Mouse (Mus musculus): ENCODE measurements at regions not wholly inside any gene's neighbourhood (a gene's known extent, or its start where the extent isn't known, plus 50 kb on each side); places are given as distances from the start of the nearest gene placed in this dataset.

DNA sequence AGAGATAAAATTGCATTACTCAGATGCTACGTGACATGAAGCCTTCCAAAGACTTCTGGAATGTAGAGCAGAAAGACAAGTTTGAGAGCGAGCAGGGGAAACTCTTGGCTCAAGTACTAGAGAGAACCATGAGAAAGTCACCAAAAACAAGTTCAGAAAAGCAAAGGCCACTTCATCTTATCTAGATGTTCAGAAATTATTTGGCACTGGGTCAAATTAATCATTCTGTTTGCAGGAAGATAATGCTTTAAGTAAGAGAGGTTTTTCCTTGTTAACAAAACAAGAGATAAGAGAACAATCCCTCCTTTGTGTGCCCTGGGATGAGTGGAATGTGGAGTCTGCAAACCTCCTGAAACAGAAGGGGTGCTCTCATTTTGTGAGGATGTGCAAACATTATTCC, 565.6 kb upstream of the C030005K15Rik start:
- in situ Hi-C loops (cut with MboI, MseI), result loop anchor here (10.0 kb wide), 1 partner anchor 157 kb away; no protein-coding TSS in a partner anchor

DNA sequence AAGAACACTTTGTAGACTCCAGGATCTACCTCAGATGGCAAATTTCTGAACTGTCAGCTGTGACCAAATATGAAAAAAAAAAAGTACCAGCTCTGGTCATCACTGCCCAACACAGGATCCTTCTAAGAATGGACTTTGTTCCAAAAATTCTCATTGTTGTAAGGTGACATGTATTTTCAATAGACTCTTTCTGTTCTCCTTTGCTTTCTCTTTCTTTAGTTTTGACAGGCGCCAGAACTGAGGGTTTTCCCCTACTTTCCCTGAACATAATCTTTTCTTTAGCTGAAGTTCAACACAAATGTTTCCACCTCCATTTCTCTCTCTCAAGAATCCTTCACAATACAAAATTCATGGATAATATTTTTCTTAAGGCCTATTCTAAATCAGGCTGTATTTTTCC, 579.1 kb upstream of the C030005K15Rik start:
- in situ Hi-C loops (cut with MboI, MseI), result no loop called here

DNA sequence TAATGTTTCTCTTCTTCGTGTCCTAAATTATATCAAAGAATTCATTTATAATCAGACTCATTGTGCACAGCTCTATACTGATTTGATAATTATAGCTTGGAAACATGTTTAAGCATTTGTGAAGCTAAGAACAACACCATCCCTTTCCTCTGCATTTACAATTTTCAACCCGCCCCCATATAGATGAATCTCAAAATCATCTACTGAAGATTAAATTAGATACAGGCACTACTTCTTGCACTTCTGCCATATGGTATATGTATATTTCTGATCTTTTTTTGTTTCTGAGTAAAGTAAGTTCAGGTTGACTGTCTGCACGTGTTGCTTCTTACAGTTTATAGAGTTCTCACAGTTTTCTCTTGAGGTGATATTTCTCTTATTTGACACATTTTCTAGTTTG, 583.1 kb upstream of the C030005K15Rik start:
- in situ Hi-C loops (cut with MboI, MseI), result no loop called here

DNA sequence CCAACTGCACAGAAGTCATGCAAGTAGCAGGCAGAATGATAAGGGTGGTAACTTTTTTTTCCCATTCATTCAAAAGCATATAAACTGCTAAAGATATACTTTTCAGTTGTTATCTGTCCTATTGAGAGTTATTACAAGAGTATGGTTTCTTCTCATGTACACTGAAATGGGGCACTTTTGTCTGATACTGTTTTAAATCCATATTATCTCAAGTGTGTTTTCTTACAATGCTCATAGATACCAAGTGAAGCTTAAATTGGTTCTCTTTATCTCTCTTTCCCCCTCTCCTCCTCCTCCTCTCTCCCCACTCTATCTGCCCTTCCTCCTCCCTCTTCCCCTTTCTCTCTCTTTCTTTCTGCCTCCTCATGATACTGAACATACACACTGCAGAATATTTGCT, 584.8 kb upstream of the C030005K15Rik start:
- in situ Hi-C loops (cut with MboI, MseI), result no loop called here

DNA sequence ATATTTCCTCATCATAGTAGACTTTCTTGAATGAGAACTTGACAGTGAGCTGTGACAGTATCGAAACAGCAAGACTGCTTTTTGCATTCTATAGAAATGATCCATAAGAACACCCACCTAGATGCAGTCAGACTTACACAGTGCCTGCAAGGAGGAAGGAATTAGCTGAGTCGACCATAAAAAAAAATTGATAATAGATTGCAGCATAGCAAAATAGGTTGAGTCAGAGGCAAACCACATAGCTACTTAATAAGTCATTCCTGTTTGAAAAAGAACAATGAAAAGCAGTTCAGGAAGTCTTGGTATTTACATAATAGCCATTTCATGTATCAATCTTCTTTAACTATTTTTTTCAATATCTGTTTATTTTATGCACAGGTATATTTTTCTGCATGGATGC, 591.9 kb upstream of the C030005K15Rik start:
- in situ Hi-C loops (cut with MboI, MseI), result no loop called here

DNA sequence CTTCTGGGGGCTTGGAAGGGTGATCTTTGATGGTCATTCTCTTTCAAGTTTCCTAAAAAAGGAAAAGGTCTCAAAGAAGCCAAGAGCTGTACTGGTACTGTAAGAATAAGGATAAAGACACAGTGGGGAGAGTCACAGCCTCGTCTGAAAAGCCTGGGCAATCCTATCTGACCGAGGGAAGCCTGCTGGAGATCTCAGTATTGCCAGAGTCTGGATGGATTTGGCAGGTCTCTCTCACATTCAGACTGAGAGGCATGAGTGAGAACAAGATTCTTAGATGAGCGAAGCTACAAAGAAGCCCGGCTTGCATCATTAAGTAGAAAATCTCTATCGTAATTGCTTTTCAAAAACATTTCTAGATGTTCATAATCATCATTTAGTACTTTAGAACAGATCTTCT, 590.4 kb upstream of the Atp2b1 start:
- in situ Hi-C loops (cut with MboI, MseI), result no loop called here

DNA sequence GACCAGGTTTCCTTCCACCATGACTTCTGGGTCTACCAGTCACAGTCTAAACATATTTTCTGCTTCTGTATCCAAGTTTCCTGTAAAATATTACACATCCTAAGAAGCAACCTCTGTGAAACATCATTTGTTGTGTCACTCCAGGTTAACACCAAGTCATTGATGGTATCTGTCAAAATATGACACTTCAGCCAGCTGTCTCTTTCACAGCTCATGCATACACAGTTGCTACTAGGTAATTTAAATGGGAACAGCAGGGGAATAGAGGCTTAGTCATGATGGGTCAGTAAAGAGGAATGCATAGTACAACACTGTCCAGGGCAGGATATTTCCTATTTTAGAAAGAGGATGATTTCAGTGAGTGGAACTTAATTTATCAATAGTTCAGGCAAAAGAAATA, 589.6 kb upstream of the Atp2b1 start:
- in situ Hi-C loops (cut with MboI, MseI), result no loop called here

DNA sequence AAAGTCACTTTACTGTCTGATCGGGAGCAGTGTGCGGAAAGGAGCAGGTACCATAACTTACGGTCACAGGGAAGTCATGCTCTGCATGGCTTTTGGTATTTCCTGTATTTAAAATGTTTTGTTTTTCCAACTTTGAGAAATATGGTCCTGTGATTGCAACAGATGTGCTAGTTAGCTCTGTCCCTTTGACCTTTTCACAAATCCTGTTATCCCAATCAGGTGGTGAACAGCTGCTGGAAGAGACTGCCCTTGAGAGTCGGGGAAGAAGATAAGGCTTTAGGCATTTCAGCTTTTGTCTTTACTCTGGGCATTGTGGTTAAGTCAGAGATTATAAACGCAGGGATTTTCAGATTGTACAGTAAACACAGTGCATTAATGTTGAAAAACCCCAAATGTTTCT, 588.5 kb upstream of the Atp2b1 start:
- in situ Hi-C loops (cut with MboI, MseI), result no loop called here

DNA sequence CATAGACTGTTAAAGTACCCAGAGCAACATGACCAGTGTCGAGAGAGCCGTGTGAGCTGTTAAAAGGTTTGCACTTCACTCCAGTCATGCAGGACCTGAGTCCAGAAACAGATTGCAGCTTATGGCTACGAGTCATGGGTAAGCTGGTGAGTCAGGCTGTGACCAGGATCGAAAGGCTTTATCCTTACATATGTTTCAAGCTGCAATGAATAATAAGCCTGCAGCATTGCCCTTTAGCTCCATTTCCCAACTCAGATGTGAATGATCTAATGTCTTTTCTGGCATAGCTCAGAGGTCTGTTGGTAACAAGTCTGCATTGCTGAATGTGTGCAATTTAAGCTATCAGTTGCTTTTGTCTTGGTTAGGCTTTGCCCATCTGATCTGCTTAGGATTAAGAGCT, 581.5 kb upstream of the Atp2b1 start:
- in situ Hi-C loops (cut with MboI, MseI), result no loop called here

DNA sequence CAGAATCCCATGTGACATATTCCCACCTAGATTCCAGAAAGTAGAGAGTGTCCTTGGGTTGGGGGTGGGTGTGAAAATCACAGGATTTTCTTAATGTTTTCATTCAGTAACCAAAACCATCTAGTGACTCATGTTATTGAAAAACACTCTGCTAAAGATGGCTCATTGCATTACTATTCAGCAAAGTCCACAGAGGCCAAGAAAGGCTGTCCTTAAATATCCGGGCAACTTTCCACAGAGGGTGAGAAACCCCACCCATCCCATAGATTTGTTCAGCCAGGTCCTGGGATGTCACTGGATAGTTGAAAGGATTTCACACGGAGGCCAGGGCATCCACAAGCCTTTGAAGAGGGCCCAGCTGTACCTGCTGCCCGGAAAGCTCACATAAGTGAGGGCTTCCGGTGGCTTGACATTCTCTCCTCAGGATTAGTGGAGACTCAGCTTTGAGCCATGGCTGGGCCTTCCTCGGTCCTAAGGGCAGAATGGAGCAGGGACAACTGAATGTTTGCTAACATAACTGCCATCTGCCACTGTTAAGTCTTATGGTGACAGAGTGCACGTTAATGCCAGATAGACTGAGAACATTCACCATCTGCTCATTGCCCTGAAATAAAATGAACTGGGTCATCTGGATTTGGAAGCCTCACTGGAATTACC, 580.7 kb upstream of the Atp2b1 start:
- in situ Hi-C loops (cut with MboI, MseI), result no loop called here

DNA sequence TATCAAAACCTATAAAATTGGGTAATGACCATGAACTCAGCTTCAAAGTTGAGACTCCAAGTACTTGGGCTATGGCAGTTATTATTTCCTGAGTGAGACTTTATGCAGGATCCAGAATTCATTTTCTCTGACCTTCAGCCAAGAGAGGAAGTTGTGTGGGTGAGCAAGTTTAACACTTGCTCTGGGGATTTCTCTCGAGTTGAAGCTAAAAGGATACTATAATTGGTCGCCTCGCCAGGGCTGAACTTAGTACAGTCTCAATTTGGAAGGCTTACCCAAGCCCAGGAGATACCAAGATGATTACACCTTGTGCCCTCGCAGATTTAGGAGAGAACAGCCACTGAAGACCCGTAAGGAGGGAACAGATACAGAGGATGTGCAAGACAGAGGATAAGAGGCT, 570.4 kb upstream of the Atp2b1 start:
- in situ Hi-C loops (cut with MboI, MseI), result no loop called here

DNA sequence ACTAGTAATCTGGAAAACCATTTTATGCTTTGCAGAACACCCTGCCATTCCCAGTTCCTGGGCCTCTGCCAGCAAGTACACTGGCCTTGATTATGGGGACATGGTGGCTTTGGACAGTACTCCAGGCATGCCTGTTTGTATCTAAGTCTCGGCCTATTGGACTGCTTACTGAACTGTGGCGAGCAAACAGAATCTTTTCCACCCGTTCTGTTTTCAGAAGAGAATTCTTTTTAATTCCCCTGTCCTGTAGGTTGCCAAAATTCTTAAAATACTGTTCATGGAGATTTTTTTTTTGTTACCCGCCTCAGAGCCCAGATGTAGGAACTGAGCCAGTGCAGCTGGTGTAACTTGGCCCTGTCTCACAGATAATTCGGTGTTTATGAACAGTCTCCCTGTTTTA, 564.7 kb upstream of the Atp2b1 start:
- in situ Hi-C loops (cut with MboI, MseI), result no loop called here

DNA sequence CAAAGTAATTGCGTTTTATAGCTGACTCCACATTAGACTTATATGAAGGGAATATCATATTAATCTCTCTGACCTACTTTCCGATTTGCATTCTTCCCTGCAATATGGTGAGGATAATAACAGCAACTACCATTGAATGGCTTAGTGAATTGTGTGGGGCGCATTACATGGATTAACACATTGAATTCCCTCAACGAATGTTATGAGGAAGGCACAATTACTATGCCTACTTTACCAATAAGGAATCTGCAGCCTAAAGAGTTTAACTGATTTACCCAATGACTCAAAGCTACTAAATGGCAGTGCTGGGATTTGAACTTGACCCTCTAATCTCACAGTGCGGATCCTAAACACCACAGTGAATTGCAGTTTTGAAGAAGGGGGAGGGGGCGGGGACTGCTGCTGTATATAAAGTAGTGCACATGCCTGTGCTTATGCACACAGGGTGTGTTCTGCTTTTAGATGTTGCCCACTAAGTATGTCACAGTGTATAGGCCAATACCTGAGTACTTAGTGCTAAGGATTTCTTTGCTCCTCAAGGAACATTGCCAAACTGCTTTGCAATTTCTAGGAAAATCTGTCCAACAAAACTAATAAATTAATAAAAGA, 563.8 kb upstream of the Atp2b1 start:
- in situ Hi-C loops (cut with MboI, MseI), result no loop called here

DNA sequence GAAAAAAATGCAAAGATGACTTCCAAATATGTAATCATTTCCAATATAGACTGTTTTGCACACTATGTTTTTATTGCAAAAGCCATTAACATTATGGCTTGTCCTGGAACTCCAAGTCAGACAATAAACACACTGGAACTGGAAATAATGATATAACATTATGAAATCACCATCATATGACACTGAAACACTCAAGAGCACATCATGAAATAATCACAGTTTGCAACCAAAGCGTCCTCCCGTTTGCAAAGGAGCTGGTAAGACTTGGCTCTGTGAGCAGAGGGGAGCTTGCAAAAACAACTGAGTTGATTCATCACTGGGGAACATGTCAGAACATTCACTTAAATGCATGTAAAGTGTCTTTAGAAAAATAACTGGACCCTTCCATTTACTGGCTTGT, 562.1 kb upstream of the Atp2b1 start:
- in situ Hi-C loops (cut with MboI, MseI), result no loop called here

DNA sequence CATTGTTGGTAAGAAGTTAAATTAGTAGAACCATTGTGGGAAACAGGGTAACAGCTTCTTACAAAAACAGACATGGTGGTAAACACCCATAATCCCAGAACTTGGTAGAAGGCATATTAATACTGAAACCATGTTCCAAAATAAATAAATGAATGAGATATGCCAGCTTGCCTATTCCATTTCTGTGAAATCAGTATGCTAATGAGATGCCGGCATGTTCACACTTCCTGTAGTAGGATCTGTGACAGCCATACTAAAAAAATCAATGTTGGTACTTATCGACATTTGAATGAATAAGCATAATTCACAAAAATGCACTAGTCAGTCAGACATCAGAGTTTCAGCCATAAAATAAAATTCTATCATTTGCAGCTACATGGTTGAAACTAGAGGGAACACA, 559.7 kb upstream of the Atp2b1 start:
- in situ Hi-C loops (cut with MboI, MseI), result no loop called here

DNA sequence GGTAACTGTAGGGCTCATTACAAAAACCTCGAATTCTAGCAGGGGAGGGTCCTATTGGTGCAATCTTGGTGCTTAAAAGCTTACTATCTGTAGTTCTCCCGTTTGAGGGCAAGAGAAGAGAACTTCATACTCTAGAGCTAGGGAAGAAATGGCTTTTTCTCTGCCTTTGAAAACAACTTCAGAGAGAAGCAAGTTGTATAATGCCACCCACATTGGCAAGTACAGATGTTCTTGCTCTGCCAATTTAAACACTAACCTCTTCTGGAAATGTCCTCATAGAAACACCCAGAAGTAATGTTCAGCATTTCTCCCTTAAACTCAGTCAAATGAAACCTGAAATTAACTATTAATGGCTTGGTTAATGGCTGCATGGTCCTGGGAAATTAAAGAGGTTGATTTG, 549.6 kb upstream of the Atp2b1 start:
- in situ Hi-C loops (cut with MboI, MseI), result no loop called here

DNA sequence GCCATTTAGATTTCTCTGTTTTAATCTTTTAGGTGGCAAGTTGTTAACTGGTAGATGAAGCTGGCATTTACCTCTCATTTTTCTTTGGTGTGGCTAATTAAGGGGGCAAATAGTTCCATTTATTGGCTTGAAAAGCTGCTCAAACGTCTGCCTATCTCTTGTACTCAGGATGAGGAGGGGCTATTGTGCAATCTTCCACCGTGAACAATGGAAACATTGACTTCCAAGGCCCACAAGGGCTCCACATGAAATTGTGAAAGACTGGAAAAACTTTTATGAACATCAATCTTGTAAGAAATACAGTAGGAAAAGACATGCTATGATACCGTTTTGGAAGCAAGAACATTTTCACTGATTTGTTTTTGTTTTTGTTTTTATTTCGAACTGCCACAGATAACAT, 541.6 kb upstream of the Atp2b1 start:
- in situ Hi-C loops (cut with MboI, MseI), result no loop called here

DNA sequence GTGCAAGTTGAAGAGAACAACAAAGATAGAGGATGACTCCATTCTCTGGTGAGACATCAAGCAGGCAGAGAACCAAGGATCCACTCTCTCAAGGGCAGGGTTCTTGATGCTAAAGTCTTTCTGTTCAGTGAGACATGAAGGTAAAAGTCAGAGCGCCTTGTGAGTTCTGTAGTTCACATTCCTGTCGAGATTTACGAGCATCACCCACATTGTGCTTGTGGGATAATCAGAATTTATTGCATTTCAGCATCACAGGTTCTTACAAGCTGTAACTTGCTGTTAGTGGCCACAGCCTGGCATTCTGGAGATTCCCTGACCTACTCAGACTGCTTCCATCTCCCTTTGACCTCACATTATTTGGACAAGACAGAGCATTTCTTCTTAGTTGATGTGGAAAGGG, 540.9 kb upstream of the Atp2b1 start:
- in situ Hi-C loops (cut with MboI, MseI), result no loop called here

DNA sequence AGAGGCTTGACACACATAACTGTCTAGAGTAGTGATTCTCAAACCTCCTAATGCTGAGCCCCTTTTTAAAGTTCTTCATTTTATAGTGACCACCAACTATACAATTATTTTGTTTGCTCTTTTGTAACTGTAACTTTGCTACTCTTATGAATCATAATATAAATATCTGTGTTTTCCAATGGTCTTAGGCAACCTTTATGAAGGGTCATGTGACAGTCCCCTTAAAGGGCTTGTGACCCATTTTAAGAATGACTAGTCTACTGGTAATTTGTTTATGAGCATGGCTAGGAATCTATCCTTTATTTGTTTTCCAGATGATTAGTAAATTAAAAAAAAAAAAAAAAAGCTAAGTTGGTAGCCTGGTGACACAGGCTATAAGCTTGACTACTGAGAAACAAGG, 539.5 kb upstream of the Atp2b1 start:
- in situ Hi-C loops (cut with MboI, MseI), result no loop called here

DNA sequence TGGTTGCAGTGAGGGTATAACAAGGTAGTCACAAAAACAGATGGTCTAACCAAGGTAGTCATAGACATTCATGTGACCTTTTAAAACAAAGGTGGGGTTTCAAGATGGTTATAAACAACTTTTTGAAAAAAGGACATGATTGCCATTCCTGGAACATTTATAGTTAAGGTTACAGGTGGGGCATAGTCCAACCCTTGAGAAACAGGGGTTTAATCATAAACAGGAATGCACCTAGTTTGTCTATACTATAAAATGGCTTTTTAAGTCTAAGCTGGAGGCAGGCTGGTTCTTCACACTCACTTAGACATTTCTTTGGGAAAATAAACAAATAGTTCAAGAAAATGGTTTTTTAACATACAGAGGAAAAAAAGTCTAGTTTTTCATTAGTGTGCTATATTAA, 525.7 kb upstream of the Atp2b1 start:
- in situ Hi-C loops (cut with MboI, MseI), result loop anchor here (10.0 kb wide), 1 partner anchor 1584 kb away; no protein-coding TSS in a partner anchor

DNA sequence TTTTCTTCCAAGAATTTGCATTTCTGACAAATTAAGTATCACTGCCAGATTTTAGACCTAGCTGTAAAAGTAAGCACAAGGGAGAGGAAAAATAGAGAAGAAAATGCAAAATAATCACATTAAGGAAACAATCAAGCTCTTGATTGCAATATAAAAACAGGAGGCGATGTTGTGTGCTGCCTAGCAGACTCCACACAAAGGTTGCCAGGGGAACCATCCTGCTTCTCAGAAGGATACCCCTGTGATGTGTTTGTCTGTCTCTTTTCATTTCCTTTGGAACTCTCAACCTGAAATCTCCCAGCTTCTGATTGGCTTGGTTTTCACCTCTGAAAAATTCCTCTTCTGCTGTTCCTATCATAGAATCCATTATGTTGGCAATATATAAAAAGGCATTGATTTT, 514.3 kb upstream of the Atp2b1 start:
- in situ Hi-C loops (cut with MboI, MseI), result no loop called here

DNA sequence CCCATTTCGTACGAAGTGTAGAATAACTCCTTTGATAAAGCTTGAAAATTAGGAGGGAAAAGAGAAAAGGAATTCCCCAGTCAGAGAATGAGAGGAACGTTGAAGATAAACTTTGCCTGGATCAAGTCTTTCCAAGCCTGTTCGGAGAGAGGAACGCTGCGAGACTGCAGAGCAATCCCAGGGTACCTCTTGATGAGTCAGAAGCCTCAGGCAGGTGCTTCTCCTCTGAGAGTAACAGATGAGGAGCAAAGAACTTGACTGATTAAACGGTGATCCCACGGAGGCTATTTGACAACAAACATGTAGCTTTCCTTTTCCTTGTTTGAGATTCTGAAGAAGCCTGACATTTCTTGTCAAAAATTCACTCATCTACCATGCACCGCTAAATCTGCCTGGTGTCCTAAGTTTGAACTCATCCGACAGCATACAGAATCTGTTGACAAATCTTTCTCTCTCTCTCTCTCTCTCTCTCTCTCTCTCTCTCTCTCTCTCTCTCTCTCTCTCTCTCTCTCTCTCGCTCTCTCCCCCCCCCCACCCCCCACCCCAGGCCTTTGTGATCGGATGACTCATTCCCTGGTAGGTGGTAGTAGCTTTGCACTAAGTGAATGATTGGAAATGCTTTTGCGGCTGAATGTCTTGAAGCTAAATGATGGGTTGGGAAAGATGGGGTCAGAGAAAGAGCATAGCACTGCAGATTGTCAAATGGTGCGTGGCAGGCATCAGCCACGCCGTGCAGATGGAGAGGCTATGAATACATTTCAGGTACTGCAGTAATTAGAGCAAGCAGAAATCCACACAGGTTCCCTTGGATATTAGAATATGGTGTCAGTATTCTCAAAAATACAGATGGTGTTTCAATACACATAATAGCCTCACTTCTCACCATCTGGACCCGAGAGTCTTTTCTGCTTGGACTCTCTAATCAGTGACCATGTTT, 496.1 kb upstream of the Atp2b1 start:
- in situ Hi-C loops (cut with MboI, MseI), result no loop called here

DNA sequence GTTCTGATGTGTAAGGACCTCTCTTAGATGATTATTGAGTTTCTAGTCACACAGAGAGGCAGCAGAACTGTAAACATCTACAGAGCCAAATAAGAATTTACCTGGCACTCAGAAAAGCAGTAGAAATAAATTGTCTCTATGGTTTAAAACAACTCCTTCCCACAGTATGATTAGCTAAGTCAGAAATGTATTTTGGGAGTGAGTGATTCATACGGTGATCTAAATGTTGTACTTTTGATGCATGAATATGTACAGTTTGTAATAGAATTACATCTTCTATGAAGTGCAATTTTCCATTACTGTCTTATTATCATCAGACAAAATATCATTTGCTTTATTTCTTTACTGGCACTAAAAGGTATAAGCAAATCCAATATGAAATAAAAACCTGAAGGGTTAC, 489.8 kb upstream of the Atp2b1 start:
- in situ Hi-C loops (cut with MboI, MseI), result no loop called here
